Mouse (Mus musculus) forebrain, postnatal 0 days (tissue): ENCODE measurements around the gene Zfp398. TPM values are rescaled to one million over a fixed set of nuclear protein-coding genes. Genes with fewer than 3 reads are reported as not detected.

ENCODE experiments used
- ATAC-seq: fragments of 200-750 bp; cut with Nextera tagmentation; 2 replicates; pipeline ENCODE4 v1.8.0; 2017; ENCODE audit warnings: mild to moderate bottlenecking, moderate library complexity
- DNase-seq: peaks from one replicate; pipeline ENCODE4 v3.0.0-alpha.2; 2015
- H3K27ac ChIP-seq: fragments of 300-500 bp; sonication (generic); 2 replicates; pipeline ENCODE4 v1.5.1; 2014; ENCODE audit warnings: low read depth, mild to moderate bottlenecking, antibody characterized with exemption, low read length, moderate library complexity, mixed read lengths
- H3K27me3 ChIP-seq: fragments of 300-500 bp; sonication (generic); 2 replicates; pipeline ENCODE4 v1.6.1; 2014; ENCODE audit warnings: mild to moderate bottlenecking, low read length, mixed read lengths; ENCODE audit not compliant: insufficient read depth
- H3K36me3 ChIP-seq: fragments of 300-500 bp; sonication (generic); 2 replicates; pipeline ENCODE4 v1.6.1; 2014; ENCODE audit warnings: mild to moderate bottlenecking, moderate library complexity; ENCODE audit not compliant: insufficient read depth
- H3K4me1 ChIP-seq: fragments of 300-500 bp; sonication (generic); 2 replicates; pipeline ENCODE4 v1.6.1; 2014; ENCODE audit warnings: antibody characterized with exemption; ENCODE audit not compliant: insufficient read depth
- H3K4me2 ChIP-seq: fragments of 300-500 bp; sonication (generic); 2 replicates; pipeline ENCODE4 v1.6.1; 2014; ENCODE audit warnings: low read depth, mild to moderate bottlenecking, moderate library complexity
- H3K4me3 ChIP-seq: fragments of 300-500 bp; sonication (generic); 2 replicates; pipeline ENCODE4 v1.5.1; 2014; ENCODE audit warnings: low read depth, low read length, mixed read lengths
- H3K9ac ChIP-seq: fragments of 300-500 bp; sonication (generic); 2 replicates; pipeline ENCODE4 v1.6.1; 2014; ENCODE audit warnings: mild to moderate bottlenecking
- H3K9me3 ChIP-seq: fragments of 300-500 bp; sonication (generic); 2 replicates; pipeline ENCODE4 v1.6.1; 2016; ENCODE audit warnings: low read length
- CTCF ChIP-seq: sonication (generic); IDR thresholded peaks from 2 replicates; pipeline ENCODE4 v1.5.1; 2016; ENCODE audit warnings: antibody characterized with exemption, control low read depth, low read depth
- WGBS: fragments of 180-500 bp; shearing (Covaris S2); extraction: QIAGEN DNeasy Blood & Tissue Kit; methylation state at CpG from one replicate; pipeline ENCODE4 v1.1.7; 2014; 5-methylcytosine and 5-hydroxymethylcytosine counted together
- polyA plus RNA-seq: library from polyadenylated mRNA; unstranded; fragments of >200 nt; fragmentation: Nextera tagmentation; extraction: Ambion mirVana; gene quantifications from 2 replicates; pipeline ENCODE4 v1.2.1, GENCODE M21; 2015
- total RNA-seq: library from RNA; depleted of rRNA; stranded (reverse); fragments of >200 nt; gene quantifications from 2 replicates; pipeline ENCODE4 v1.2.3, GENCODE M21; 2014

The Zfp398 gene
- total and polyA plus RNA-seq, 2 experiments from 2014 or later: 11.1 to 28.2 TPM

- H3K27ac ChIP-seq: no peak overlapping the region
- TF ChIP-seq CTCF: no peak
- H3K9ac ChIP-seq: peak overlapping the region; percentile 72
- H3K4me1 ChIP-seq: peaks cover 23% of the 10 kb centered on the region
- DNase-seq: no peak
- no peaks in the 10 kb centered on the region for H3K9me3 ChIP-seq
- peak overlapping the region; percentile 58 for H3K4me2 ChIP-seq
- 62% methylated on average over 5 of the region's 5 CpGs for WGBS
- peak overlapping the region; percentile 80; the same call in 1 of the 2 replicates for H3K4me3 ChIP-seq
- peaks cover 9% of the 10 kb centered on the region for H3K36me3 ChIP-seq
- no peaks in the 10 kb centered on the region for H3K27me3 ChIP-seq
- no peak for ATAC-seq
Measured at GRCm38 (mm10) chr6:47811324-47811723, 24.1 kb upstream of the Zfp398 start.

- no peaks in the 10 kb centered on the region for H3K9me3 ChIP-seq
- WGBS: under 1% methylated on average over 17 of the region's 17 CpGs
- no peak for DNase-seq
Measured at GRCm38 (mm10) chr6:47812271-47812915, 23.1 kb upstream of the Zfp398 start.

GRCm38 (mm10) chr6:47813257-47813878, 22.1 kb upstream of the Zfp398 start, which contains the start of gene Pdia4:
Gene Pdia4 (minus strand): TSS chr6:47813430.
- peak within 1 kb of the TSS; percentile 72 for H3K9ac ChIP-seq
- H3K27ac ChIP-seq: peak within 1 kb of the TSS; percentile 90
- WGBS: 1% methylated on average over 44 of the region's 44 CpGs
- peaks cover 13% of the 10 kb centered on the region; the same call in 1 of the 2 replicates for H3K36me3 ChIP-seq
- no peaks in the 10 kb centered on the region for H3K9me3 ChIP-seq
- peaks cover 23% of the 10 kb centered on the region for H3K4me1 ChIP-seq
- peak; percentile 98 for DNase-seq
- ATAC-seq: peak; percentile 99
- TF ChIP-seq CTCF: no peak
- no peaks in the 10 kb centered on the region for H3K27me3 ChIP-seq
- peak within 1 kb of the TSS; percentile 80 for H3K4me3 ChIP-seq
- peak within 1 kb of the TSS; percentile 58 for H3K4me2 ChIP-seq

More at GRCm38 (mm10) chr6:47812271-47812915, 23.1 kb upstream of the Zfp398 start:
- TF ChIP-seq CTCF: no peak
- no peak for ATAC-seq
- Histone ChIP-seq H3K27me3 (no peaks in the 10 kb centered on the region), H3K4me2 (peak overlapping the region; percentile 58), H3K4me1 (peaks cover 23% of the 10 kb centered on the region), H3K36me3 (peaks cover 7% of the 10 kb centered on the region; the same call in 1 of the 2 replicates), H3K4me3 (peak overlapping the region; percentile 80), H3K9ac (peak overlapping the region; percentile 72), H3K27ac (peak overlapping the region; percentile 90)

GRCm38 (mm10) chr6:47816151-47816550, 19.3 kb upstream of the Zfp398 start:
- no peak for ATAC-seq
- no peak for DNase-seq
- WGBS: 96% methylated on average over 1 of the region's 1 CpGs
- H3K27me3 ChIP-seq: no peaks in the 10 kb centered on the region
- no peak overlapping the region for H3K4me2 ChIP-seq
- TF ChIP-seq CTCF: no peak
- H3K36me3 ChIP-seq: peaks cover 36% of the 10 kb centered on the region
- no peak overlapping the region for H3K27ac ChIP-seq
- H3K4me3 ChIP-seq: no peak overlapping the region
- H3K9me3 ChIP-seq: no peaks in the 10 kb centered on the region
- H3K9ac ChIP-seq: no peak overlapping the region
- peaks cover 12% of the 10 kb centered on the region for H3K4me1 ChIP-seq

GRCm38 (mm10) chr6:47818721-47819120, 16.7 kb upstream of the Zfp398 start:
- Histone ChIP-seq H3K27ac (no peak overlapping the region), H3K4me2 (no peak overlapping the region), H3K4me1 (no peaks in the 10 kb centered on the region), H3K36me3 (peaks cover 58% of the 10 kb centered on the region), H3K27me3 (no peaks in the 10 kb centered on the region), H3K9me3 (no peaks in the 10 kb centered on the region), H3K9ac (no peak overlapping the region), H3K4me3 (no peak overlapping the region)
- ATAC-seq (no peak), DNase-seq (no peak)
- no peak for TF ChIP-seq CTCF
- WGBS: 97% methylated on average over 8 of the region's 8 CpGs

- Histone ChIP-seq H3K27ac (no peak overlapping the region), H3K4me3 (no peak overlapping the region), H3K9ac (no peak overlapping the region), H3K4me2 (no peak overlapping the region), H3K9me3 (no peaks in the 10 kb centered on the region), H3K36me3 (peaks cover 69% of the 10 kb centered on the region), H3K27me3 (no peaks in the 10 kb centered on the region), H3K4me1 (no peaks in the 10 kb centered on the region)
- peak; percentile 27; the same call in 1 of the 2 replicates for ATAC-seq
- TF ChIP-seq CTCF: no peak
- DNase-seq: no peak
- 89% methylated on average over 23 of the region's 23 CpGs for WGBS
Measured at GRCm38 (mm10) chr6:47819626-47820325, 15.7 kb upstream of the Zfp398 start.
